Mouse (Mus musculus) myocyte (in vitro differentiated cells): ENCODE results near the gene Plpp3.

Experiments used
- MYOD1 ChIP-seq, 3 experiments: IDR thresholded peaks; one replicate each; pipeline ENCODE4 v1.6.1; 2011; ENCODE audit warnings: control low read depth in 2 of 3, low read depth in 2 of 3, mild to moderate bottlenecking in 2 of 3, moderate library complexity in 1 of 3; ENCODE audit not compliant: insufficient read length in 2 of 3, control insufficient read depth in 1 of 3
- MYOG ChIP-seq, 3 experiments: IDR thresholded peaks; one replicate each; pipeline ENCODE4 v1.6.1; 2011; ENCODE audit warnings: control low read depth in 2 of 3, low read depth in 2 of 3, mild to moderate bottlenecking in 2 of 3; ENCODE audit not compliant: insufficient read length in 2 of 3, control insufficient read depth in 1 of 3, insufficient read depth in 1 of 3
- TCF12 ChIP-seq: IDR thresholded peaks from one replicate; pipeline ENCODE4 v1.6.1; 2011; ENCODE audit warnings: mild to moderate bottlenecking, control low read depth; ENCODE audit not compliant: poor library complexity, insufficient read depth, severe bottlenecking
- TCF3 ChIP-seq: IDR thresholded peaks from one replicate; pipeline ENCODE4 v1.6.1; 2011; ENCODE audit warnings: low read depth, control low read depth; ENCODE audit not compliant: insufficient read length
- USF1 ChIP-seq: IDR thresholded peaks from one replicate; pipeline ENCODE4 v1.6.1; 2011; ENCODE audit warnings: low read depth, mild to moderate bottlenecking, control low read depth, moderate library complexity

GRCm38 (mm10) chr4:105268202-105268730 is 111.1 kb downstream of the Plpp3 start:
- TF ChIP-seq TCF12, result no peak
- no peak for TF ChIP-seq TCF3
- TF ChIP-seq USF1, result no peak
- no peak for TF ChIP-seq MYOD1 (IDR thresholded peaks at IDR 0.05; ENCODE audit: control insufficient read depth in 1 of 3, insufficient read length in 2 of 3, low read depth in 2 of 3)
- TF ChIP-seq MYOG (IDR thresholded peaks at IDR 0.05; ENCODE audit: control insufficient read depth in 1 of 3, insufficient read depth in 1 of 3, insufficient read length in 2 of 3, low read depth in 2 of 3), result no peak
